Mouse (Mus musculus) testis, adult 2 months (tissue): ENCODE measurements around the gene Mettl4.

Experiments used
- CTCF ChIP-seq: fragments of 200-500 bp; IDR thresholded peaks from 2 replicates; pipeline ENCODE4 v1.5.1; 2012; ENCODE audit warnings: low read depth, mild to moderate bottlenecking, inconsistent platforms, low read length, moderate library complexity; ENCODE audit not compliant: control insufficient read depth, insufficient read depth, insufficient replicate concordance
- POLR2A ChIP-seq: fragments of 200-500 bp; IDR thresholded peaks from 2 replicates; pipeline ENCODE4 v1.6.1; 2012; ENCODE audit warnings: low read depth, mild to moderate bottlenecking, inconsistent platforms, low read length, moderate library complexity; ENCODE audit not compliant: control insufficient read depth

DNA sequence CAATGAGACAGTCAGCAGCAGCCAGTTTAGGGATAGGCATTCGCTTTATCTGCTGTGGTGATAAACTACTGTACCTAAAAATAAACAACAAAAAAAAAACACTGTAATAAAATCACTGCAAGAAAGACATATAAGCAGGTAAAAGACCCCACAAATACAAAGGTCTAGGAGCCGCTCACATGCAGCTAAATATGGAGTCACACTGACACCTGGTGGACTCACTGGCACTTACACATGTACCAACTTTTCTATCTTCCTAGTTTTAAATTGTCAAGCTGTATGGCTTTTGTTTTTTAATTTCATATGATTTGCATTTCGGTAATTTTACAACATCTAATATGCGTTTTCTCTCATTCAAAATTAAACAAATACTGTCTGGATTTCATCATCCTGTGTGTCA, 14.4 kb downstream of the Mettl4 start:
- no peak for TF ChIP-seq POLR2A
- TF ChIP-seq CTCF, result no peak
